24 mouse cellular contexts compared by ENCODE assay signal in genomic region chr11:63988031-63988665, GRCm38 (mm10).
A peak's percentile ranks its signal among the peaks of the same experiment; 100 is the strongest.
DNase-seq lines count a peak whose midpoint lies in the region; ATAC-seq lines count a peak whose summit lies in the region.
"Had no signal": no experiment of that assay in that cellular context is flagged by ENCODE, and none has a peak within 500 bp of the region (broad histone marks: within the 10 kb centered on the region; RNA-seq: fewer than 3 reads in every experiment).

No protein-coding gene starts in this region.

- no peak overlapping the region for H3K4me2 ChIP-seq in heart, embryonic 15.5 days
- H3K4me2 ChIP-seq in liver, embryonic 12.5 days = no peak overlapping the region
- no peak overlapping the region for H3K4me2 ChIP-seq in liver, embryonic 11.5 days
- H3K4me2 ChIP-seq: hindbrain, embryonic 12.5 days; intestine, embryonic 15.5 days; liver, embryonic 13.5 days; lung, embryonic 15.5 days; midbrain, embryonic 11.5 days had no signal

- 0 out of 2 replicates have a peak, but pooled peaks cover 7% of the 10 kb centered on the region for H3K36me3 ChIP-seq in heart, embryonic 15.5 days
- H3K36me3 ChIP-seq in liver, embryonic 12.5 days = peaks cover 10% of the 10 kb centered on the region
- H3K36me3 ChIP-seq in liver, embryonic 11.5 days (ENCODE audit: control insufficient read depth, insufficient read depth, low read length) = no peaks in the 10 kb centered on the region
- H3K36me3 ChIP-seq: hindbrain, embryonic 12.5 days; intestine, embryonic 15.5 days; liver, embryonic 13.5 days; lung, embryonic 15.5 days had no signal

- H3K9ac ChIP-seq in heart, embryonic 15.5 days = no peak overlapping the region
- H3K9ac ChIP-seq in liver, embryonic 12.5 days = no peak overlapping the region
- H3K9ac ChIP-seq in liver, embryonic 11.5 days (ENCODE audit: low read depth, low read length) = no peak overlapping the region
- H3K9ac ChIP-seq: hindbrain, embryonic 12.5 days; intestine, embryonic 15.5 days; liver, embryonic 13.5 days; lung, embryonic 15.5 days had no signal

- whole genome bisulfite sequencing in heart, embryonic 15.5 days = 54% methylated on average over 3 of the region's 3 CpGs
- WGBS in liver, embryonic 12.5 days (ENCODE audit: insufficient replicate concordance) = 71% methylated on average over 3 of the region's 3 CpGs
- WGBS in liver, embryonic 11.5 days = 76% methylated on average over 3 of the region's 3 CpGs

- H3K4me1 ChIP-seq in heart, embryonic 15.5 days (replicated peaks) = peaks cover 7% of the 10 kb centered on the region
- H3K4me1 ChIP-seq in liver, embryonic 12.5 days = peaks cover 24% of the 10 kb centered on the region
- peaks cover 7% of the 10 kb centered on the region; the same call in 1 of the 2 replicates for H3K4me1 ChIP-seq in liver, embryonic 11.5 days (replicated peaks; ENCODE audit: control insufficient read depth, insufficient read depth, low read length)
- H3K4me1 ChIP-seq: hindbrain, embryonic 12.5 days; intestine, embryonic 15.5 days; liver, embryonic 13.5 days had no signal

- intact Hi-C loops in heart, postnatal 10 days (cut with DNase I) = no loop called here

- H3K9me3 ChIP-seq in heart, embryonic 15.5 days (replicated peaks) = no peaks in the 10 kb centered on the region
- H3K9me3 ChIP-seq in liver, embryonic 12.5 days (replicated peaks) = no peaks in the 10 kb centered on the region
- H3K9me3 ChIP-seq in liver, embryonic 11.5 days (ENCODE audit: control insufficient read depth, low read length) = no peaks in the 10 kb centered on the region
- H3K9me3 ChIP-seq: hindbrain, embryonic 12.5 days; intestine, embryonic 15.5 days; liver, embryonic 13.5 days; lung, embryonic 15.5 days had no signal

- peak; percentile 74 for DNase-seq in heart, adult 11 months
- no peak for DNase-seq in heart, postnatal 10 days
- DNase-seq in heart, adult 18-20 months = no peak
- DNase-seq in liver, embryonic 11.5 days (ENCODE audit: low spot score) = no peak
- DNase-seq in gastrocnemius, adult 18-20 months (ENCODE audit: low spot score) = no peak
- DNase-seq: adrenal gland, adult 8-10 months; cerebellum, adult 2 months; cerebellum, postnatal 14 days; heart, postnatal 14 days; liver, embryonic 13.5 days; lung, postnatal 36 days; spleen, adult 18-20 months had no signal

- H3K27me3 ChIP-seq in heart, embryonic 15.5 days = no peaks in the 10 kb centered on the region
- no peaks in the 10 kb centered on the region for H3K27me3 ChIP-seq in liver, embryonic 12.5 days (replicated peaks)
- H3K27me3 ChIP-seq in liver, embryonic 11.5 days (replicated peaks; ENCODE audit: control insufficient read depth, insufficient read depth, low read length) = no peaks in the 10 kb centered on the region
- H3K27me3 ChIP-seq: CH12.LX; hindbrain, embryonic 12.5 days; intestine, embryonic 15.5 days; liver, embryonic 13.5 days; lung, embryonic 15.5 days had no signal

- peak overlapping the region; percentile 35; the same call in 1 of the 2 replicates for H3K27ac ChIP-seq in heart, embryonic 15.5 days
- H3K27ac ChIP-seq in liver, embryonic 12.5 days = 0 out of 2 replicates have a peak overlapping the region, but pooled peaks have one; percentile 16
- no peak overlapping the region for H3K27ac ChIP-seq in liver, embryonic 11.5 days (ENCODE audit: low read depth, low read length)
- H3K27ac ChIP-seq: hindbrain, embryonic 12.5 days; intestine, embryonic 15.5 days; liver, embryonic 13.5 days; lung, embryonic 15.5 days had no signal

- no peak for ATAC-seq in heart, embryonic 15.5 days (replicated peaks; ENCODE audit: insufficient number of reproducible peaks, insufficient read depth, low FRiP score, low read depth)
- ATAC-seq in liver, embryonic 12.5 days = no peak
- no peak for ATAC-seq in liver, embryonic 11.5 days (replicated peaks; ENCODE audit: low FRiP score)
- ATAC-seq: activated CD4-positive, CD25-positive, alpha-beta regulatory T cell, adult 4 months; forebrain, embryonic 16.5 days; hindbrain, postnatal 0 days; intestine, embryonic 15.5 days; midbrain, embryonic 16.5 days had no signal

- no peak overlapping the region for H3K4me3 ChIP-seq in heart, embryonic 15.5 days
- no peak overlapping the region for H3K4me3 ChIP-seq in liver, embryonic 12.5 days
- no peak overlapping the region for H3K4me3 ChIP-seq in liver, embryonic 11.5 days (ENCODE audit: low read depth, low read length)
- H3K4me3 ChIP-seq: erythroblast, embryonic 14.5 days; hindbrain, embryonic 12.5 days; intestine, embryonic 15.5 days; liver, embryonic 13.5 days; lung, embryonic 15.5 days had no signal
